Mouse (Mus musculus) bone marrow, adult 2 months (tissue): ENCODE results near the gene Stom. TPM values are rescaled to one million over a fixed set of nuclear protein-coding genes. Genes with fewer than 3 reads are reported as not detected.

Experiments used
- H3K27ac ChIP-seq: fragments of 200-500 bp; 2 replicates; pipeline ENCODE4 v1.5.1; 2012; ENCODE audit warnings: low read depth, mild to moderate bottlenecking, control low read depth, inconsistent platforms, low read length; ENCODE audit not compliant: control insufficient read depth, poor library complexity, insufficient read depth
- H3K4me1 ChIP-seq: fragments of 200-500 bp; 2 replicates; pipeline ENCODE4 v1.6.1; 2011; ENCODE audit warnings: low read length; ENCODE audit not compliant: control insufficient read depth, insufficient read depth
- H3K4me3 ChIP-seq: fragments of 200-500 bp; replicated peaks from 2 replicates; pipeline ENCODE3; 2011; ENCODE audit warnings: mild to moderate bottlenecking, low read depth, low read length, control low read depth; ENCODE audit not compliant: control insufficient read depth
- CTCF ChIP-seq: fragments of 200-500 bp; IDR thresholded peaks from 2 replicates; pipeline ENCODE4 v1.5.1; 2011; ENCODE audit warnings: low read length, control low read depth; ENCODE audit not compliant: control insufficient read depth, insufficient read depth
- POLR2A ChIP-seq: fragments of 200-500 bp; IDR thresholded peaks from 2 replicates; pipeline ENCODE4 v1.6.1; 2011; ENCODE audit warnings: low read depth, mild to moderate bottlenecking, control low read depth, low read length, borderline replicate concordance; ENCODE audit not compliant: control insufficient read depth
- WGBS: fragments of 180-500 bp; shearing (Covaris S2); methylation state at CpG from one replicate; pipeline ENCODE4 v1.1.7; 2018; 5-methylcytosine and 5-hydroxymethylcytosine counted together
- polyA plus RNA-seq: library from polyadenylated mRNA; stranded (reverse); fragments of >200 nt; gene quantifications from 2 replicates; pipeline ENCODE4 v1.2.4, GENCODE M21; 2011; ENCODE audit warnings: low replicate concordance; ENCODE audit not compliant: missing spikeins, insufficient read depth, insufficient read length

Gene Stom
- polyA plus RNA-seq, 1 experiment = 203 TPM

GRCm38 (mm10) chr2:35291856-35292255 is 44.9 kb downstream of the Stom start:
- TF ChIP-seq POLR2A (no peak), CTCF (peak; percentile 24; the same call in 1 of the 2 replicates)
- Histone ChIP-seq H3K4me3 (no peak overlapping the region), H3K27ac (no peak overlapping the region), H3K4me1 (no peaks in the 10 kb centered on the region)
- WGBS = 22% methylated on average over 3 of the region's 3 CpGs

DNA sequence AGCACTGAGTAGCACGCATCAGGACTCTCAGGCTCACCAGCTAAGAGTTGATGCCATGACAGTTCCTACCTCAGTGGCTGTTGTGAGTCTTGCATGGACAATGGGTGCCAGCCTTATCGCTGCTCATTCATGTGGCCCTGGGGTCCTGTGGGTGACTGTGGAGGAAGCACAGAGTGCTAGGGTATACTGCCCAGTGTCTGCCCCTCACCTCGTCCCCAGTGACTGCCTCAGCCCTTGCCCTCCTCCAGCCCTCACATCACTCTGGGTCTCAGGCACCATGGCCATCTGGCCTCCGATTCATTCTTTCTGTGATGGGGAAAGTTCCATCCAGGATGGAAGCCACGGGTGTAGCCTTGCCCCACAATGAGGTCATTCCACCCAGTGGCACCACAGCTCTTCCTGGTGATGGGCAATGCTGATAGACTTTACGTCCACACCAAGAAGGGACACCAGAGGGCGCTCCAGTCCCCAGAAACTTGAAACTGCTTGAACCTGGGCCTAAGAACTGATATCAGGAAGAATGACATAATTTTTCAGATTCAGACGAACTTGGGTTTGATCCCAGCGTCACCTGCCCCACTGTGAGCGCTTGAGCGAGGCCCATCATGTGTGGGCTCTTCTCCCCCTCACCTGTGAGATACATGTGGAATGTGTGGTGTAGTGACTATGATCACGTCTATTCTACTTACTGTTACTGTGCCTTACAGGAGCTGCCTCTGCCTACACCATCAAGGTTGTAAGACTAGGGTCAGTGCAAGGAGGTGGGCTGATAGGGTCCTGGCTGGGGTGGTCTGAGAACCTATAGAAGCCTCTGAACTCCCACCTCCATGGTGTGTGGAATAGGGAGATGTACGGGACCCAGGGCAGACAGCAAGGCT is 47.8 kb downstream of the Stom start:
- no peak overlapping the region for H3K4me3 ChIP-seq
- H3K4me1 ChIP-seq = no peaks in the 10 kb centered on the region
- 40% methylated on average over 13 of the region's 13 CpGs for WGBS
- no peak overlapping the region for H3K27ac ChIP-seq
- TF ChIP-seq POLR2A (no peak), CTCF (peak; percentile 88)

DNA sequence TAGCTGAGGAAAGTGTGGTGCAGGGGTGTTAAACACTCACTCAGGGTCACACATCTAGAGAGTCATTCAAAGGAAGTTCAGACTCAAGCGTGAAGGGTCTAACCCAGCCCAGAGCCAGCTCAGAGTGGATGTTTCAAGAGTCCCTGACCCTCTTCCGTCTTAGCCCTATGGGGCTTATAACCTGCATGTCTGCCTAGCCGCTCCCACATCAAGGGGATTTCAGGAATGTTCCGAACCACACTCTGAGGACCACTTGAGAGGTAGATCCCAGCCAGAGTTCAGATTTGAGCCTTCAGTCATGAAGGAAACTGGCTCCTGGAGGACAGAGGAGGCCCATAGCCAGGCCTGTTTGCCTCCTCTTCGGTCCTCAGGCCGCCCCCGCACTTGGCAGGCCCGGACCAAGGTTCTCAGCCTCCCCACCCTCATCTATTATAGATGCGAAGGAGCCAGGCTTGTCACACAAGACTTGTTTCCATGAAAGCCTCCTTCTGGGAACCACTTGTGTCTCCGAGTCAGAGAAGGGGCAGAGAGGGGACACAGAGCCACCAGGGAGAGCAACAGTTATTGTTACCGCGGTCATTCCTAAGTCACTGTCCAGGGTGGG is 49.7 kb downstream of the Stom start:
- TF ChIP-seq CTCF (no peak), POLR2A (no peak)
- Histone ChIP-seq H3K4me1 (no peaks in the 10 kb centered on the region), H3K27ac (no peak overlapping the region), H3K4me3 (no peak overlapping the region)
- 92% methylated on average over 12 of the region's 12 CpGs for WGBS

GRCm38 (mm10) chr2:35285209-35285608 is 51.6 kb downstream of the Stom start:
- Histone ChIP-seq H3K4me3 (no peak overlapping the region), H3K4me1 (no peaks in the 10 kb centered on the region; the same call in 1 of the 2 replicates), H3K27ac (no peak overlapping the region)
- TF ChIP-seq CTCF (no peak), POLR2A (no peak)
- 79% methylated on average over 5 of the region's 5 CpGs for WGBS

DNA sequence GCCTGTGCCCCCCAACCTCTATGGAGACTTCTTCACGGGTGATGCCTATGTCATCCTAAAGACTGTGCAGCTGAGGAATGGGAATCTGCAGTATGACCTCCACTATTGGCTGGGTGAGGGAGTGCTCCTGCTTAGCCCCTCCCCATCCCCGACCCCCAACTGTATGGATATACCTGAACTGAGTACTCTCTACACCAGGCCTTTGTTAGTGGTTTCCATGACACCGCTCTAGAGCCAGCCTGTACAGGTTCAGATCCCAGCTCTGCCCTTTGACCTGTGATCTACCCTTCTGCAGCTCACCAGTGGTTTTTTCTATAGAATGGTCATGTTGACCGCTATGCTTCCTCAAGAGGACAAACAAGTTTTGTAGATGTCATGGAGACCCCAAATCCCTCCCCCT is 52.8 kb downstream of the Stom start:
- TF ChIP-seq POLR2A = no peak
- no peak for TF ChIP-seq CTCF
- H3K4me3 ChIP-seq = no peak overlapping the region
- H3K27ac ChIP-seq = no peak overlapping the region
- H3K4me1 ChIP-seq = no peaks in the 10 kb centered on the region; the same call in 1 of the 2 replicates
- WGBS = 84% methylated on average over 4 of the region's 4 CpGs

- Histone ChIP-seq H3K4me3 (no peak overlapping the region), H3K4me1 (no peaks in the 10 kb centered on the region; the same call in 1 of the 2 replicates), H3K27ac (no peak overlapping the region)
- WGBS = 3% methylated on average over 32 of the region's 32 CpGs
- no peak for TF ChIP-seq CTCF
- TF ChIP-seq POLR2A = no peak; the same call in 1 of the 2 replicates
These were observed 54.6 kb downstream of the Stom start for GRCm38 (mm10) chr2:35282214-35282613.

DNA sequence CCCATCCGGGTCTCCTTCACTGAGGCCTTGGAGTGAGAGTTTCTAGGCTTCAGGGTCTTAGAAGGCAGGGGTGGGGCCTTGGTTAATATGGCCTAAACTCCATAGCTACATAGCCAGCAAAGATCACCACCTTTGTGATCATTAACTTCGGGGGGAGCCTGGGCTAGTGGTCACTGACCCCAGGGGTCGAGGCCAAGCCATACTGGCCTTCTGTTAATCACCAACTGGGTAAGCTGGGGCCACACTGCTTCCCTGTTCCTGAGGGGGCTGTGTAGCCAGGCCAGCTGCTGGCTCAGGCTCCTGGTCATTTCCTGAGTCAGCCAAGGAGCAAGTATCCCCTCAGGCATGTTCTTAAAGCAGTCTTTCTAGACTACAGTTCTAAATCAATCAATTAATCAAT is 56.8 kb downstream of the Stom start:
- Histone ChIP-seq H3K4me1 (no peaks in the 10 kb centered on the region; the same call in 1 of the 2 replicates), H3K27ac (no peak overlapping the region), H3K4me3 (no peak overlapping the region)
- 76% methylated on average over 3 of the region's 3 CpGs for WGBS
- TF ChIP-seq CTCF (no peak), POLR2A (no peak)
